Mouse (Mus musculus) kidney, adult 10 weeks (tissue): ENCODE measurements around the gene Olfr1378. TPM values are rescaled to one million over a fixed set of nuclear protein-coding genes. Genes with fewer than 3 reads are reported as not detected.

Source experiments
- polyA plus RNA-seq: library from polyadenylated mRNA; stranded (reverse); fragments of 350-450 nt; fragmentation: Illumina TruSeq; extraction: RNeasy Lipid Tissue Mini Kit (QIAGEN cat#74804); gene quantifications from one replicate; pipeline ENCODE4 v1.2.3, GENCODE M21; 2014; ENCODE audit warnings: low read depth, low replicate concordance

Olfr1378 gene
- not detected for polyA plus RNA-seq

DNA sequence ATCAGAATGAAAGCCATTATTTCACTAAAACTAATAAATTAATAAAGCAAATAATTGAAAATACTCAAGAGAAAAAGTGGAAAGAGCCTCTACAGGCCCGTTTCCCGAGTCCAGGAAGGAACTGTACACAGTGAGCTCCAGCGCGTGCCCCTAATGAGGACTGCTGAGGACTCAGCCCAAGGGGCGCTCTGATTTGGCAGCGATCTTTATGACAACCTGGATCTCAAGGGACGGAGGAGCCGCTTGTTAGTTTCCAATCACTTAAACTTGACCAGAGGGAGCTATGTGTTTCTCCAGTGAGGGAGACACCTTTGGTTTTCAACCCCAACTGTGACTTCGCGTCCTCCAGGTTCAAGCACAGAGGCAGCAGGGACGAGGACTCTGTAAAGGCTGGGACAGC is at the start of gene Olfr1378:
Gene Olfr1378 (plus strand): TSS at position 301 of the 400 bp plus-strand sequence.

DNA sequence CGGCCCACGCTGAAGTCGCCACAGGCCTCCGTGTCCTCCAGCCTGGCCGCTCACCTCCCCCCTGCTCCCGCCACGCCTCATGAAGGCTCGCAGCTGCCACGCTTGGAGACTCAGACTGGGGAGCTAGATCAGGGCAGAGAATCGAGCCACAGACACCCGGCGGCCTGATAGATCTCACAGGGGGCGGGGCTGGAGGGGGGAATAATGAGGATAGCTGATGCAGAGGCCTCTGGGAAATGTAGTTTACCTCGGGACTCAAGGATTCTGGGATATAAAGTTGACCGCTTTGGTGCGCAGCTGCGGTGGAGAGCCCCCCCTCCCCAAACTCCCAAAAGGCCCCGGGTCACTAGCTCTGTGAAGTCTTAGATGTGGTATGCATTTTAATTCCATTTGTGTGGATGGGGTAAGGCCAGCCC is 34.9 kb upstream of the Olfr1378 start, which contains the start of gene Zfp354b:
Gene Zfp354b (minus strand): TSS at position 183 of the 416 bp plus-strand sequence.

DNA sequence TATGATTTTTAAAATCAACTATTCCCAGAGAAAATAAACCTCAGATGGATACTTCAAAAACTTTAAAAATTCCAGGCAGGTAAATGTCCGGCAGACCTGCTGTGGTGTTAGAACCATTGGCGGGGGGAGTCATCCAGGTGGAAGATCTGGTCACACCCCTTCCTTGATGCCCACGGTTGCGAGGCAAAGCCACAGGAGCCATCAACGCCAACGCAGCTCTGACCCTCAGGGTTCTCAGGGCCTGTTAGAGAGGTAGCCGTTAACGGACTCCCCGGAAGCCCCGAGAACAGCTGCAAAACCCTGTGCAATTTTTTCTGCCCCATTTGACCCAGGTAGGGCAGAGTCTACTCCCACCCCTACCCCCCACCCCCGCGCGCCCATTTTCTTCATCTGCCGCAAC is 22.8 kb upstream of the Olfr1378 start, which contains the start of gene 4933414I15Rik:
Gene 4933414I15Rik (minus strand): TSS at position 260 of the 400 bp plus-strand sequence.

DNA sequence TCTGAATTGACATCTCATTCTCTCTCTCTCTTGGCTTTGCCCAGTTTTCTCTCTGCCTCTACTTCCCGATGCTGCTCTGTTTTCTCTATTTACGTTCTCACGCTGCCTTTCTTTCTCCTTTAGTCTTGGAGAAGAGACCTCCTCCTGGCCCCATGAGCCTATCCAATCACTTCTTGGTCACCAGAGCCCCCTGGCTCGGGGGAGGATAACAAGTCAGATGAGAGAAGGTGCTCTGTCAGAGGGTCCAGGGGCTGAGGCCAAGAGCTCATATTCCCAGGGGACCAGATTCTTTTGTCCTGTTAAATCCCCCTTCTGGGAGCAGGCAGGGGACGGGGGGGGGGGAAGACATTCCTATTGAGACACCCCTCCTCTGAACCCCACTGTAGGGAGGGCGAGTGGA is 12.7 kb upstream of the Olfr1378 start, which contains the start of gene Prop1:
Gene Prop1 (minus strand): TSS at position 101 of the 400 bp plus-strand sequence.

DNA sequence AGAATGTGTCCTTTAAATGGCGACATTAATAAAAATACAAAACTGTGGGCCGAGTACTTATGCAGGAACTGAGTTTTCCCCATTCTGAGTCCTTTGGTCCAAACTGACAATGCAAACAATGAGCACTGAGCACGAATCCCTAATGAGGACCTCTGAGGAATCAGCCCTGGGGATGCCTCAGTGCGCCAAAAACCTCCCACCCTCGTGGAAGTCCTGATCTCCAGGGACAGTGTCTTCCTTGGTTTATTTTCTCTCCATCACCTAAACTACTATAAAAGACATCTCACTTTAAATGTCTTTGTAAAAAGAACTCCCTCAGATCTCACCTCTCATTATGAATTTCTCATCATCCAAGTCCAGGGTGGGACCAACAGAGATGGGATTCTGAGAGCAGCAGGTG is 15.3 kb downstream of the Olfr1378 start, which contains the start of gene Olfr1377:
Gene Olfr1377 (plus strand): TSS at position 301 of the 400 bp plus-strand sequence.

DNA sequence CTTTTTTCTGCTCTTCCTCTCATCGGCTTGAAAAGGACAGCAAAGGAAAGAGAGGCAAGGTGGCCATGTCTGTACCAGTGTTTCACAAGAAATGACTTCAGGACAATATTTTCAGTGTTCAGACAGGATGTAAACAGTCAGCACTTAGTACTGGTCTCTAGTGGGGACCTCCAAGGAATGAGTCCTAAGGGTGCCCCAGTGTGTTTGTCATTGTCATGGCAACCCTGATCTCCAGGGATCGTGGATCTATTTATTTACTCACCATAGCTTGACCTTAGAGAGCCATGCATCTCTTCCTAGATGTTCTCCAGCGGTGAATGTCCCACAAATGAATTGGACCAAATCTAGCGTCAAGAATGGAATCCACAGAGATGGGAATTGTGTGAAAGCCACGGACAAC is 37.0 kb downstream of the Olfr1378 start, which contains the start of gene Olfr51:
Gene Olfr51 (plus strand): TSS at position 301 of the 400 bp plus-strand sequence.

DNA sequence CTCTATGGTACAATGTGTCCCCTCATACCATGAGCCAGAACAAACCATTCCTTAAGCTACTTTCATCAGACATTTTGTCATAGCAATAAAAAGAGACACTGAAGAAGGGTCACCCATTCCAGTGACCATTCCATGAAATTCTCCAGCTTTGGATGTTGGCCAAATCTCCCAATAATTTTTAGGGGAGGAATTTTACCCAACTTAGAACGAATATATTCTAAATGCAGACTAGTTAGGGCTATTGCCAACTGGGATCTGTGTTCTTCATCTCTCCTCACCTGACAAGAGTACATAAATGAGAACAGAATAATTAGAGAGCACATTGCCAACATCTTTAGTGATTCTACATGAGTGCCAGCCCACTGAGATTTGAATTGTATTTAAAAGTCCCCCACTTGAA is 47.6 kb downstream of the Olfr1378 start, which contains the start of gene Olfr54:
Gene Olfr54 (plus strand): TSS at position 301 of the 400 bp plus-strand sequence.

Other genes with a start within 250 kb of the Olfr1378 start
- gene Zfp354c, start 138.8 kb upstream of the Olfr1378 start, polyA plus RNA-seq = 7.8 TPM
- 1.5 TPM for gene Zfp879, start 125.0 kb upstream of the Olfr1378 start, polyA plus RNA-seq
- not detected for gene Grm6, start 115.8 kb upstream of the Olfr1378 start, polyA plus RNA-seq
- 4.7 TPM for gene Zfp454, start 78.9 kb upstream of the Olfr1378 start, polyA plus RNA-seq
- 17.0 TPM for gene Zfp2, start 50.4 kb upstream of the Olfr1378 start, polyA plus RNA-seq
- gene Zfp354b, start 34.9 kb upstream of the Olfr1378 start, polyA plus RNA-seq = 6.5 TPM
- not detected for gene 4933414I15Rik, start 22.8 kb upstream of the Olfr1378 start, polyA plus RNA-seq
- not detected for gene Prop1, start 12.8 kb upstream of the Olfr1378 start, polyA plus RNA-seq
- gene Olfr1377, start 15.4 kb downstream of the Olfr1378 start, polyA plus RNA-seq = not detected
- gene Olfr51, start 37.1 kb downstream of the Olfr1378 start, polyA plus RNA-seq = not detected
- not detected for gene Olfr54, start 47.7 kb downstream of the Olfr1378 start, polyA plus RNA-seq
- gene Olfr1375, start 81.6 kb downstream of the Olfr1378 start, polyA plus RNA-seq = not detected
- gene Zfp354a, start 92.7 kb downstream of the Olfr1378 start, polyA plus RNA-seq = 22.0 TPM